Mouse (Mus musculus): ENCODE measurements at regions not wholly inside any gene's neighbourhood (a gene's known extent, or its start where the extent isn't known, plus 50 kb on each side); places are given as distances from the start of the nearest gene placed in this dataset.
"Not testable (repeated sequence)": the region's sequence is repeated elsewhere in the genome, so short reads cannot be mapped to it uniquely, and the experiment has no call there.

GRCm38 (mm10) chr8:126081279-126081678 lies 86.3 kb downstream of the Kcnk1 start:
- DNase-seq = no peak

- DNase-seq = no peak
Observed at GRCm38 (mm10) chr8:126082827-126083226, 87.9 kb downstream of the Kcnk1 start.

- no peak for DNase-seq
Observed at GRCm38 (mm10) chr8:126090772-126091171, 95.8 kb downstream of the Kcnk1 start.

- no peak for DNase-seq
Observed at GRCm38 (mm10) chr8:126094005-126094404, 99.0 kb downstream of the Kcnk1 start.

- DNase-seq = no peak
Observed at GRCm38 (mm10) chr8:126096056-126096455, 101.1 kb downstream of the Kcnk1 start.

- DNase-seq = no peak
Observed at GRCm38 (mm10) chr8:126096636-126097170, 101.7 kb downstream of the Kcnk1 start.

GRCm38 (mm10) chr8:126098886-126099285 lies 103.9 kb downstream of the Kcnk1 start:
- no peak for DNase-seq

- DNase-seq = no peak
Observed at GRCm38 (mm10) chr8:126099889-126100288, 104.9 kb downstream of the Kcnk1 start.

- DNase-seq = no peak
Observed at GRCm38 (mm10) chr8:126105043-126105442, 110.1 kb downstream of the Kcnk1 start.

- DNase-seq = no peak
Observed at GRCm38 (mm10) chr8:126126041-126126440, 131.1 kb downstream of the Kcnk1 start.

GRCm38 (mm10) chr8:126132076-126132475 lies 137.1 kb downstream of the Kcnk1 start:
- no peak for DNase-seq

- not testable (repeated sequence) for DNase-seq
Observed at GRCm38 (mm10) chr8:126132918-126133317, 137.9 kb downstream of the Kcnk1 start.

GRCm38 (mm10) chr8:126135100-126135499 lies 140.1 kb downstream of the Kcnk1 start:
- DNase-seq = no peak

- no peak for DNase-seq
Observed at GRCm38 (mm10) chr8:126135573-126135972, 140.6 kb downstream of the Kcnk1 start.

GRCm38 (mm10) chr8:126136946-126137345 lies 142.0 kb downstream of the Kcnk1 start:
- DNase-seq = no peak

- DNase-seq = no peak
Observed at GRCm38 (mm10) chr8:126137452-126137851, 142.5 kb downstream of the Kcnk1 start.

GRCm38 (mm10) chr8:126138645-126139545 lies 143.9 kb downstream of the Kcnk1 start:
- DNase-seq = no peak

GRCm38 (mm10) chr8:126139546-126139870 lies 144.5 kb downstream of the Kcnk1 start:
- DNase-seq = no peak

- no peak for DNase-seq
Observed at GRCm38 (mm10) chr8:126140998-126141397, 146.0 kb downstream of the Kcnk1 start.

GRCm38 (mm10) chr8:126151527-126151926 lies 146.8 kb upstream of the Slc35f3 start:
- DNase-seq = no peak

GRCm38 (mm10) chr8:126153955-126154354 lies 144.4 kb upstream of the Slc35f3 start:
- no peak for DNase-seq

- no peak for DNase-seq
Observed at GRCm38 (mm10) chr8:126157452-126158185, 140.7 kb upstream of the Slc35f3 start.

- no peak for DNase-seq
Observed at GRCm38 (mm10) chr8:126159485-126159884, 138.9 kb upstream of the Slc35f3 start.

Measured in spleen, adult 18-20 months (tissue).